In genomic region chr11:23770760-23771506, GRCm38 (mm10) we compare ENCODE assay signal across 8 mouse cellular contexts. TPM values are rescaled to one million over a fixed set of nuclear protein-coding genes. Genes with fewer than 3 reads are reported as not detected.
DNase-seq lines count a peak whose midpoint lies in the region; ATAC-seq and TF ChIP-seq lines count a peak whose summit lies in the region.

Rel (minus strand) TSS chr11:23770970.

- TF ChIP-seq EP300 in CH12.LX (IDR thresholded peaks at IDR 0.05; ENCODE audit: low read length) = peak; percentile 65; the same call in 1 of the 2 replicates
- TF ChIP-seq EP300 in liver, postnatal 0 days (IDR thresholded peaks at IDR 0.05; ENCODE audit: low read depth) = no peak

- peak; percentile 82; the same call in 1 of the 2 replicates for TF ChIP-seq POLR2A in CH12.LX (IDR thresholded peaks at IDR 0.05; ENCODE audit: low read depth, low read length)

- TF ChIP-seq RAD21 in CH12.LX (IDR thresholded peaks at IDR 0.05; ENCODE audit: low read depth, low read length) = peak; percentile 2; the same call in 1 of the 2 replicates

- H3K4me3 ChIP-seq in CH12.LX (replicated peaks in 1 of 3; ENCODE audit: low read depth in 2 of 3, low read length in 2 of 3, poor library complexity in 1 of 3) = peak within 1 kb of the TSS; percentile 82 to 86 (median 86)
- H3K4me3 ChIP-seq in forebrain, embryonic 13.5 days = peak within 1 kb of the TSS; percentile 75
- peak within 1 kb of the TSS; percentile 75 for H3K4me3 ChIP-seq in liver, postnatal 0 days (ENCODE audit: low read depth, low read length)
- peak within 1 kb of the TSS; percentile 78 for H3K4me3 ChIP-seq in neural tube, embryonic 14.5 days (ENCODE audit: low read depth, low read length)

- no peaks in the 10 kb centered on the region for H3K27me3 ChIP-seq in CH12.LX (replicated peaks)
- peaks cover 17% of the 10 kb centered on the region for H3K27me3 ChIP-seq in forebrain, embryonic 13.5 days
- no peaks in the 10 kb centered on the region for H3K27me3 ChIP-seq in liver, postnatal 0 days (ENCODE audit: insufficient read depth, low read length)
- H3K27me3 ChIP-seq in neural tube, embryonic 14.5 days (ENCODE audit: control insufficient read depth, insufficient read depth, low read length) = no peaks in the 10 kb centered on the region

- peaks cover 0 to 3% of the 10 kb centered on the region in 2 experiments for H3K36me3 ChIP-seq in CH12.LX (replicated peaks in 1 of 2; ENCODE audit: control insufficient read depth in 1 of 2, insufficient read depth in 1 of 2, low read length in 1 of 2)
- no peaks in the 10 kb centered on the region for H3K36me3 ChIP-seq in forebrain, embryonic 13.5 days (ENCODE audit: poor library complexity, severe bottlenecking)
- no peaks in the 10 kb centered on the region for H3K36me3 ChIP-seq in liver, postnatal 0 days (replicated peaks; ENCODE audit: insufficient read depth, low read length)
- no peaks in the 10 kb centered on the region for H3K36me3 ChIP-seq in neural tube, embryonic 14.5 days (ENCODE audit: control insufficient read depth, insufficient read depth, low read length)

- under 1% methylated on average over 57 of the region's 88 CpGs for WGBS in forebrain, embryonic 13.5 days
- WGBS in large intestine, adult 2 months = under 1% methylated on average over 88 of the region's 88 CpGs
- under 1% methylated on average over 74 of the region's 88 CpGs for WGBS in liver, postnatal 0 days (ENCODE audit: insufficient replicate concordance)
- WGBS in neural tube, embryonic 14.5 days = under 1% methylated on average over 64 of the region's 88 CpGs

- peak; percentile 97 for DNase-seq in CH12.LX (ENCODE audit: extremely low read depth)
- DNase-seq in c-Kit-positive CD71-positive TER-119-positive erythroid progenitor cells, embryonic 14.5 days (ENCODE audit: low spot score) = peak; percentile 26
- peak; percentile 96 to 97 for DNase-seq in heart, postnatal 10 days
- peak; percentile 61 for DNase-seq in large intestine, adult 2 months (ENCODE audit: low read depth, low spot score)
- peak; percentile 88 for DNase-seq in liver, postnatal 0 days
- peak; percentile 91 for DNase-seq in testis, postnatal 10 days (ENCODE audit: low spot score)

- peak within 1 kb of the TSS; percentile 97 for H3K27ac ChIP-seq in CH12.LX (ENCODE audit: insufficient read depth, low read depth)
- peak within 1 kb of the TSS; percentile 78 for H3K27ac ChIP-seq in forebrain, embryonic 13.5 days
- H3K27ac ChIP-seq in liver, postnatal 0 days (ENCODE audit: low read depth) = peak within 1 kb of the TSS; percentile 99
- H3K27ac ChIP-seq in neural tube, embryonic 14.5 days (ENCODE audit: low read depth, low read length) = peak within 1 kb of the TSS; percentile 88

- ATAC-seq in forebrain, embryonic 13.5 days = peak; percentile 94
- peak; percentile 85 for ATAC-seq in liver, postnatal 0 days
- peak; percentile 96 for ATAC-seq in neural tube, embryonic 14.5 days (ENCODE audit: low read depth)

- H3K4me1 ChIP-seq in CH12.LX (ENCODE audit: control insufficient read depth in 1 of 2, insufficient read depth in 2 of 2) = peaks cover 2 to 33% of the 10 kb centered on the region in 2 experiments; a peak in 2 of 4 replicates
- peaks cover 7% of the 10 kb centered on the region for H3K4me1 ChIP-seq in forebrain, embryonic 13.5 days
- H3K4me1 ChIP-seq in liver, postnatal 0 days (ENCODE audit: insufficient read depth) = 0 out of 2 replicates have a peak, but pooled peaks cover 5% of the 10 kb centered on the region
- no peaks in the 10 kb centered on the region for H3K4me1 ChIP-seq in neural tube, embryonic 14.5 days (ENCODE audit: control insufficient read depth, insufficient read depth, low read length)

- peak within 1 kb of the TSS; percentile 39 for H3K4me2 ChIP-seq in CH12.LX (ENCODE audit: insufficient read depth, low read depth, poor library complexity, severe bottlenecking)
- H3K4me2 ChIP-seq in forebrain, embryonic 13.5 days = peak within 1 kb of the TSS; percentile 73
- peak within 1 kb of the TSS; percentile 78 for H3K4me2 ChIP-seq in liver, postnatal 0 days (ENCODE audit: low read depth, low read length)
- H3K4me2 ChIP-seq in neural tube, embryonic 14.5 days (ENCODE audit: low read depth, low read length) = peak within 1 kb of the TSS; percentile 73

- peak within 1 kb of the TSS; percentile 98 for H3K9ac ChIP-seq in CH12.LX (ENCODE audit: insufficient read depth, low read depth)
- peak within 1 kb of the TSS; percentile 74 for H3K9ac ChIP-seq in forebrain, embryonic 13.5 days
- H3K9ac ChIP-seq in liver, postnatal 0 days (replicated peaks) = peak within 1 kb of the TSS; percentile 82
- H3K9ac ChIP-seq in neural tube, embryonic 14.5 days (replicated peaks; ENCODE audit: low read depth, low read length) = peak within 1 kb of the TSS; percentile 70

- no peak for TF ChIP-seq CTCF in CH12.LX (conservative IDR thresholded peaks at IDR 0.05 in 1 of 2, IDR thresholded peaks at IDR 0.05 in 1 of 2; ENCODE audit: low read depth in 2 of 2, low read length in 2 of 2)
- TF ChIP-seq CTCF in liver, postnatal 0 days (IDR thresholded peaks at IDR 0.05; ENCODE audit: low read depth) = no peak

- H3K79me2 ChIP-seq in CH12.LX (replicated peaks; ENCODE audit: control insufficient read depth, extremely low read depth, insufficient read depth, poor library complexity, severe bottlenecking) = peaks cover 25% of the 10 kb centered on the region

- H3K9me3 ChIP-seq in CH12.LX (replicated peaks; ENCODE audit: low read length) = peaks cover 10% of the 10 kb centered on the region
- H3K9me3 ChIP-seq in forebrain, embryonic 13.5 days (replicated peaks) = no peaks in the 10 kb centered on the region
- H3K9me3 ChIP-seq in liver, postnatal 0 days (ENCODE audit: low read length) = 0 out of 2 replicates have a peak, but pooled peaks cover 2% of the 10 kb centered on the region
- no peaks in the 10 kb centered on the region for H3K9me3 ChIP-seq in neural tube, embryonic 14.5 days (ENCODE audit: control insufficient read depth, low read length)

- dilution Hi-C loops in CH12.LX (cut with MboI; ENCODE audit: extremely low pct_ligation_motif_present, extremely low pct_unique_long_range_greater_than_20kb, low sequenced_read_pairs) = no loop called here

- in situ Hi-C loops in CH12.LX (cut with MboI; ENCODE audit: low pct_ligation_motif_present, low pct_unique_long_range_greater_than_20kb, low sequenced_read_pairs) = no loop called here

- intact Hi-C loops in heart, postnatal 10 days (cut with DNase I) = loop anchor here (5.0 to 10.0 kb wide), 3 partner anchors 84 to 304 kb away; partner anchors contain the start of genes A830031A19Rik, Bcl11a, Pex13 and Pus10

TF ChIP-seq in CH12.LX, 34 proteins besides CTCF, POLR2A, EP300 and RAD21 (continues in another document):
- TF ChIP-seq GABPA (IDR thresholded peaks at IDR 0.05; ENCODE audit: insufficient replicate concordance, low read depth, low read length) (no peak), RCOR1 (conservative IDR thresholded peaks at IDR 0.05; ENCODE audit: low read depth, low read length) (no peak), UBTF (IDR thresholded peaks at IDR 0.05; ENCODE audit: low read depth, low read length) (peak; percentile 79), MAFK (IDR thresholded peaks at IDR 0.05; ENCODE audit: insufficient replicate concordance, low read length) (peak; percentile 48; the same call in 1 of the 2 replicates), ZC3H11A (IDR thresholded peaks at IDR 0.05; ENCODE audit: low read depth, low read length) (no peak), HCFC1 (IDR thresholded peaks at IDR 0.05; ENCODE audit: low read depth, low read length) (no peak), PAX5 (IDR thresholded peaks at IDR 0.05; ENCODE audit: low read length) (no peak), TCF12 (IDR thresholded peaks at IDR 0.05; ENCODE audit: low read depth, low read length) (peak; percentile 79), USF2 (conservative IDR thresholded peaks at IDR 0.05; ENCODE audit: low read depth, low read length) (no peak), ZKSCAN1 (IDR thresholded peaks at IDR 0.05; ENCODE audit: borderline replicate concordance, low read depth, low read length) (no peak), TBP (conservative IDR thresholded peaks at IDR 0.05; ENCODE audit: low read depth, low read length) (no peak), IRF4 (IDR thresholded peaks at IDR 0.05; ENCODE audit: low read depth, low read length) (peak; percentile 83), NELFE (IDR thresholded peaks at IDR 0.05; ENCODE audit: low read depth, low read length) (no peak; the same call in 1 of the 2 replicates), KAT2A (IDR thresholded peaks at IDR 0.05; ENCODE audit: insufficient replicate concordance, low read length) (0 out of 2 replicates have a peak, but pooled peaks have one; percentile 60), NRF1 (IDR thresholded peaks at IDR 0.05; ENCODE audit: low read depth, low read length) (peak; percentile 48; the same call in 1 of the 2 replicates), ELF1 (IDR thresholded peaks at IDR 0.05; ENCODE audit: low read depth, low read length) (peak; percentile 95), E2F4 (IDR thresholded peaks at IDR 0.05; ENCODE audit: insufficient replicate concordance, low read depth, low read length) (peak; percentile 82; the same call in 1 of the 2 replicates), BHLHE40 (IDR thresholded peaks at IDR 0.05; ENCODE audit: low read depth, low read length) (peak; percentile 92), MXI1 (IDR thresholded peaks at IDR 0.05; ENCODE audit: low read depth, low read length) (peak; percentile 56), USF1 (IDR thresholded peaks at IDR 0.05; ENCODE audit: low read depth, low read length) (no peak), POLR2AphosphoS2 (IDR thresholded peaks at IDR 0.05; ENCODE audit: low read depth, low read length) (no peak), ZNF384 (IDR thresholded peaks at IDR 0.05; ENCODE audit: low read depth, low read length) (no peak), ZMIZ1 (IDR thresholded peaks at IDR 0.05; ENCODE audit: low read depth, low read length) (peak; percentile 87), JUN (IDR thresholded peaks at IDR 0.05; ENCODE audit: insufficient read depth, low read depth, low read length) (peak; percentile 22), SMC3 (IDR thresholded peaks at IDR 0.05; ENCODE audit: low read depth, low read length) (no peak; the same call in 1 of the 2 replicates), CHD1 (IDR thresholded peaks at IDR 0.05; ENCODE audit: low read depth, low read length) (no peak)

RNA-seq across cellular contexts. Expression of gene Rel, which starts in this region (rescaled TPM):
- total RNA-seq in CH12.LX (2012; rRNA removed) (21.5 and 28.4 TPM in 2 replicates), CH12.LX (2014; rRNA removed) (21.1 and 26.2 TPM in 2 replicates)
- polyA plus RNA-seq in CH12.LX (2012; ENCODE audit: insufficient read length, low read depth) = 31.6 and 38.1 TPM in 2 replicates
- polyA plus RNA-seq in forebrain, embryonic 13.5 days (2015; fragmentation: Nextera tagmentation; extraction: Ambion mirVana) = 0.27 and 0.40 TPM in 2 replicates
- total RNA-seq in heart, postnatal 10 days (2021) = 10 to 100 TPM in 1 of 2 experiments, 1 to 10 TPM in 1; 9.5 to 10.3 TPM
- 1.4 and 2.2 TPM in 2 replicates for polyA plus RNA-seq in large intestine, adult 2 months (2012; rRNA removed)
- polyA plus RNA-seq in liver, postnatal 0 days (2015; fragmentation: Nextera tagmentation; extraction: Ambion mirVana) = 0.63 and 0.89 TPM in 2 replicates
- 0.95 TPM in 2 replicates for polyA plus RNA-seq in neural tube, embryonic 14.5 days (2014; fragmentation: Nextera tagmentation; extraction: Ambion mirVana)

Comparison
In these comparisons a context has a peak if more than half of its experiments do, and no peak if none do; other contexts are left out.
1. Peak in every context shown above with its lines: DNase-seq, ATAC-seq, H3K4me3 ChIP-seq and H3K27ac ChIP-seq.
2. RNA of gene Rel (polyA plus RNA-seq): 31.6 to 38.1 TPM in CH12.LX; 1.4 to 2.2 TPM in large intestine, adult 2 months, 0.95 TPM in neural tube, embryonic 14.5 days, 0.63 to 0.89 TPM in liver, postnatal 0 days and 0.27 to 0.40 TPM in forebrain, embryonic 13.5 days; every median in the first group is over 10 times any median in the second.
3. Peak in ATAC-seq, H3K4me3 ChIP-seq, H3K27ac ChIP-seq, H3K9ac ChIP-seq and H3K4me2 ChIP-seq in forebrain, embryonic 13.5 days; RNA of the gene not detected or under 1 TPM.
4. Peak in DNase-seq, ATAC-seq, H3K4me3 ChIP-seq, H3K27ac ChIP-seq, H3K9ac ChIP-seq and H3K4me2 ChIP-seq in liver, postnatal 0 days; RNA of the gene not detected or under 1 TPM.
5. Peak in ATAC-seq, H3K4me3 ChIP-seq, H3K27ac ChIP-seq, H3K9ac ChIP-seq and H3K4me2 ChIP-seq in neural tube, embryonic 14.5 days; RNA of the gene not detected or under 1 TPM.
6. DNase-seq: peak in every context shown above with its lines; median percentile 97 in CH12.LX; 96 in heart, postnatal 10 days; 91 in testis, postnatal 10 days; 88 in liver, postnatal 0 days; 61 in large intestine, adult 2 months; 26 in c-Kit-positive CD71-positive TER-119-positive erythroid progenitor cells, embryonic 14.5 days.